Mouse (Mus musculus) hindbrain, postnatal 0 days (tissue): ENCODE results near the gene Sox30. TPM values are rescaled to one million over a fixed set of nuclear protein-coding genes. Genes with fewer than 3 reads are reported as not detected.

Experiments used
- ATAC-seq: fragments of 200-750 bp; cut with Nextera tagmentation; 2 replicates; pipeline ENCODE4 v1.8.0; 2017; ENCODE audit warnings: mild to moderate bottlenecking, moderate TSS enrichment, moderate library complexity
- DNase-seq: peaks from one replicate; pipeline ENCODE4 v3.0.0-alpha.2; 2015; ENCODE audit warnings: low spot score
- H3K27ac ChIP-seq: fragments of 300-500 bp; sonication (generic); 2 replicates; pipeline ENCODE4 v1.5.1; 2014; ENCODE audit warnings: mild to moderate bottlenecking
- H3K27me3 ChIP-seq: fragments of 300-500 bp; sonication (generic); 2 replicates; pipeline ENCODE4 v1.6.1; 2014; ENCODE audit warnings: low read length, mixed read lengths; ENCODE audit not compliant: insufficient read depth
- H3K36me3 ChIP-seq: fragments of 300-500 bp; sonication (generic); 2 replicates; pipeline ENCODE4 v1.6.1; 2014; ENCODE audit warnings: low read length, mixed read lengths; ENCODE audit not compliant: insufficient read depth
- H3K4me1 ChIP-seq: fragments of 300-500 bp; sonication (generic); 2 replicates; pipeline ENCODE4 v1.6.1; 2014; ENCODE audit warnings: antibody characterized with exemption, low read length, mixed read lengths; ENCODE audit not compliant: insufficient read depth
- H3K4me2 ChIP-seq: fragments of 300-500 bp; sonication (generic); 2 replicates; pipeline ENCODE4 v1.6.1; 2014; ENCODE audit warnings: low read depth, mild to moderate bottlenecking, low read length, moderate library complexity, mixed read lengths
- H3K4me3 ChIP-seq: fragments of 300-500 bp; sonication (generic); 2 replicates; pipeline ENCODE4 v1.5.1; 2014; ENCODE audit warnings: low read length
- H3K9ac ChIP-seq: fragments of 300-500 bp; sonication (generic); replicated peaks from 2 replicates; pipeline ENCODE4 v1.6.1; 2014; ENCODE audit warnings: mild to moderate bottlenecking, low read length, moderate library complexity, mixed read lengths
- H3K9me3 ChIP-seq: fragments of 300-500 bp; sonication (generic); 2 replicates; pipeline ENCODE4 v1.6.1; 2016; ENCODE audit warnings: low read length, mixed read lengths
- CTCF ChIP-seq: IDR thresholded peaks from 2 replicates; pipeline ENCODE4 v1.5.1; 2016; ENCODE audit warnings: antibody characterized with exemption, control low read depth, low read depth
- WGBS: fragments of 180-500 bp; shearing (Covaris S2); extraction: QIAGEN DNeasy Blood & Tissue Kit; methylation state at CpG from one replicate; pipeline ENCODE4 v1.1.7; 2014; 5-methylcytosine and 5-hydroxymethylcytosine counted together
- polyA plus RNA-seq: library from polyadenylated mRNA; unstranded; fragments of >200 nt; fragmentation: Nextera tagmentation; extraction: Ambion mirVana; gene quantifications from 2 replicates; pipeline ENCODE4 v1.2.1, GENCODE M21; 2015
- total RNA-seq: library from RNA; depleted of rRNA; stranded (reverse); fragments of >200 nt; gene quantifications from 2 replicates; pipeline ENCODE4 v1.2.3, GENCODE M21; 2014

Gene Sox30
- total and polyA plus RNA-seq, 2 experiments from 2014 or later, result 0.08 TPM; not detected in 1

DNA sequence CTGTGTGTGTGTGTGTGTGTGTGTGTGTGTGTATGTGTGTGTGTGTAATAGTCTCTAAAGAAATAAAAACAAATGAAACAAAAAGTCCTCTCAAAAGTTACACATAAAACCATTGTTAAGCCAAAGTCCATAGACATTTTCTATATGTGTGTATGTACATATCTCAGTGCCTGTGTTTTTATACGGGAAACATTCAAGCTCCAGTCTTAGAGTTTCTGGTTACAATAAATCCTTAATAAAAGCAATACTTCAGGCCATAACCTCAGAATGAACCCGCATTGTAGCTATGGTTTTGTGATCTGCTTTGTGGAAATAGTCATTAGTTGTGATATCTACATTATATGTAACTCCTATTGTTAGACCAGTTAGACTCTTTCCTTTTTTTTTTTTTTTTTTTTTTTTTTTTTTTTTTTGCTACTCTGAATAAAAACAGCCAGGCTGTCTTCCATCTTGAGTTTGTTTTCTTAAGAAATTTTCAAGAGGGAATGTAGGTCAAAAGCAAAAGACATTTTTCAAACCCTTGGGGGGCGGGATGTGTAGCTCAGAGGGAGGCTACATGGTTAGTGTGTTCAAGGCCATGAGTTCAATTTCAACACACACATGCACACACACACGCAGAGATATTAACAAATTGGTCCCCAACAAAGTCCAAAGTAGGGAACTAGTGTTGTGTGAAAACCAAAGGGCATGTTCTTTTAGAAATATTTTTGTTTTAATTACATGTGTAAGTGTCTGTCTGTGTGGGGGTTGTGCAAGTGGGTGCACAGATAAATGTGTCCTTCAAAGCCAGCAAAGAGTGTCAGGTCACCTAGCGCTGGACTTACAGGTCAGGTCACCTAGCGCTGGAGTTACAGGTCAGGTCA, 48.1 kb downstream of the Sox30 start:
- ATAC-seq (no peak), DNase-seq (no peak)
- H3K9ac ChIP-seq, result no peak overlapping the region
- no peaks in the 10 kb centered on the region for H3K9me3 ChIP-seq
- 92% methylated on average over 6 of the region's 6 CpGs for WGBS
- TF ChIP-seq CTCF, result no peak
- no peak overlapping the region for H3K27ac ChIP-seq
- no peaks in the 10 kb centered on the region for H3K27me3 ChIP-seq
- H3K4me2 ChIP-seq, result no peak overlapping the region
- H3K4me3 ChIP-seq, result no peak overlapping the region
- H3K36me3 ChIP-seq, result no peaks in the 10 kb centered on the region
- H3K4me1 ChIP-seq, result no peaks in the 10 kb centered on the region

DNA sequence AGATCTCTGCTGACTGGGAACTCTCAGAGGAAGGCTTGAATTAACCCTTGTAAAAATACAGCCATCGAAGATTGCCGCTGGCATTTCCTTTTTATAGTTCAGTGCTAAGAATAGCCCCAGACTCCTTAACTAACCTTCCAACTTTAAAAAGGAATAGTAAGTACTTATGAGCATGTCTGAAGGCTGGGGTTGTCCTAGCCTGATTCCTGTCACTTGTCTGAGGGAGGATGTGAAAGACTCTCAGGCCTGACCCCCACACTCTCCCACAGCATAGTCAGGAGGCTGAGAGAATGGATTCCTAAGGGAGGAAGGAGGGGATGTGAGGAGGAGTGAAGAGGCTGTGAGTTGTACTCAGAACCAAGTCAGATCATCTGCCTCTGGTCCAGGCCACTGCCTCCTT, 49.4 kb downstream of the Sox30 start:
- H3K4me2 ChIP-seq, result no peak overlapping the region
- no peaks in the 10 kb centered on the region for H3K36me3 ChIP-seq
- H3K9me3 ChIP-seq, result no peaks in the 10 kb centered on the region
- H3K27ac ChIP-seq, result no peak overlapping the region
- no peak for TF ChIP-seq CTCF
- no peaks in the 10 kb centered on the region for H3K4me1 ChIP-seq
- ATAC-seq (no peak), DNase-seq (no peak)
- no peak overlapping the region for H3K9ac ChIP-seq
- H3K27me3 ChIP-seq, result no peaks in the 10 kb centered on the region
- no peak overlapping the region for H3K4me3 ChIP-seq
- WGBS, result 86% methylated on average over 2 of the region's 2 CpGs

DNA sequence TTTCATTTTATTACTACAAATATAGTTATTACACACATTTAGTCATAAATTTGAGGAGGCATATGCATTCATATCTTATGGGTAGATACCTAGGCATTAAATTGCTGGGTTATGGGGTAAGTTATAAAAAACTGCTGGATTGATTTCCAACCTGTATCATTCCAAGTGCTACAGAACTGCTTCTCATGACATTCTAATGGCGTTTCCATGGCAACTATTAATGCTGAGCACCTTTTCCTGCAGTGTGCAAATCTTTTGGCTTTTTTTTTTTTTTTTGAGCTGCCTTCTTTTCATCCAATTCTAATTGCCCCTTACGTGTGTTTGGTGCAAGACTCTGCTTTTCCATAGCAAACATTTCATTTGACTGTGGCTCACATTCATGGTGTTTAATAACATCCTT, 49.9 kb downstream of the Sox30 start:
- Histone ChIP-seq H3K27me3 (no peaks in the 10 kb centered on the region), H3K4me3 (no peak overlapping the region), H3K27ac (no peak overlapping the region), H3K4me1 (no peaks in the 10 kb centered on the region), H3K4me2 (no peak overlapping the region), H3K9me3 (no peaks in the 10 kb centered on the region), H3K36me3 (no peaks in the 10 kb centered on the region), H3K9ac (no peak overlapping the region)
- DNase-seq, result peak; percentile 39
- ATAC-seq, result no peak
- WGBS, result 47% methylated on average over 2 of the region's 2 CpGs
- TF ChIP-seq CTCF, result no peak

DNA sequence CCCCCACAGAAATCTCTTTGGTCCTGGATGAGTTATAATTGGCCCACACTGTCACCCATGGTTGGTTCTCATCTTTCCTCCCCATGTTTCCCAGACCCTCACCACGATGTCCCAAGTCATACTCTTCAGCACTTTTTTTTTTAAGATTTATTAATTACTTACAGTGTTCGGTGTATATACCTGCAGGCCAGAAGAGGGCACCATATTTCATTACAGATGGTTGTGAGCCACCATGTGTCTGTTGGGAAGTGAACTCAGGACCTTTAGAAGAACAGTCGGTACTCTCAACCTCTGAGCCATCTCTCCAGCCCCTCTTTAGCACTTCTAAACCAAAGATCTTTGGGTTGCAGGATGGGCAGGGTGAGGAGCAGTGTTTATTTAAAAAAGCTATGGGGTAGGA, 51.4 kb downstream of the Sox30 start:
- Histone ChIP-seq H3K9ac (no peak overlapping the region), H3K4me3 (no peak overlapping the region), H3K4me1 (no peaks in the 10 kb centered on the region), H3K27ac (no peak overlapping the region), H3K9me3 (no peaks in the 10 kb centered on the region), H3K27me3 (no peaks in the 10 kb centered on the region), H3K4me2 (no peak overlapping the region), H3K36me3 (no peaks in the 10 kb centered on the region)
- TF ChIP-seq CTCF, result peak; percentile 4; the same call in 1 of the 2 replicates
- DNase-seq, result no peak
- 47% methylated on average over 3 of the region's 3 CpGs for WGBS
- ATAC-seq, result no peak

DNA sequence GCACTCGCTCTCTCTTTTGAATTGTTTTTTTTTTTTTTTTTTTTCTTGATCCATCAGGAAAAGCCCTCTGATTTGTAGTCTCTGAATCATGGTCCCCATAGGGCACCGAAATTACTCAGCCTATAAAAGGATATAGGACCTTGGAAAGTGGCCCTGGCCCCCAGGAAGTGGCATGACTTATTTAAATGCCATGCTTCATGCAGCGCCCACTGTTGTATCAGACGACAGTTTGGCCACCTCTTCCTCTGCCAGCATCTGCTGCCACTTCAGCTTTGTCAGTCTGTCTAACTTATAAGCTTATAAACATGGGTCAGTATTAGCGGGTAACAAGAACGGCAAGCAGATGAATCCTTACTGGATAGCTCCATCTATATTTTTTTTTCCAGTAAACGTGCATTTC, 52.8 kb downstream of the Sox30 start:
- WGBS, result 87% methylated on average over 7 of the region's 7 CpGs
- no peaks in the 10 kb centered on the region for H3K4me1 ChIP-seq
- DNase-seq (no peak), ATAC-seq (no peak)
- no peaks in the 10 kb centered on the region for H3K9me3 ChIP-seq
- H3K36me3 ChIP-seq, result no peaks in the 10 kb centered on the region
- H3K9ac ChIP-seq, result no peak overlapping the region
- H3K4me2 ChIP-seq, result no peak overlapping the region
- no peak for TF ChIP-seq CTCF
- no peak overlapping the region for H3K4me3 ChIP-seq
- no peaks in the 10 kb centered on the region for H3K27me3 ChIP-seq
- no peak overlapping the region for H3K27ac ChIP-seq

DNA sequence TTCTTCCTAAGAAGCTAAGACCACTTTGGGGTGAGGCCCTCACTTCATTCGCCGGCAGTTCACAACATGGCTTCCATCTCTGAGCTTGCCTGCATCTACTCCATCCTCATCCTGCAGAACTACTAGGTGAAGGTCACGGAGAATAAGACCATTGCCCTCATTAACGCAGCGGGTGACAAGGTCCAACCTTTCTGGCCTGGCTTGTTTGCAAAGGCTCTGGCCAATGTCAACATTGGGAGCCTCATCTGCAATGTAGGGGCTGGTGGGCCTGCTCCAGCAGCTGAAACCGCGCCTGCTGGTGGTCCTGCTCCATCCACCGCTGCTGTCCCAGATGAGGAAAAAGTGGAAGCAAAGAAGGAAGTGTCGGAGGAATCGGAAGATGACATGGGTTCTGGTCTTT, 56.3 kb downstream of the Sox30 start:
- 97% methylated on average over 10 of the region's 10 CpGs for WGBS
- TF ChIP-seq CTCF, result no peak
- Histone ChIP-seq H3K9ac (no peak overlapping the region), H3K27me3 (no peaks in the 10 kb centered on the region), H3K4me2 (no peak overlapping the region), H3K4me1 (no peaks in the 10 kb centered on the region), H3K36me3 (no peaks in the 10 kb centered on the region), H3K27ac (no peak overlapping the region), H3K4me3 (no peak overlapping the region), H3K9me3 (no peaks in the 10 kb centered on the region)
- no peak for DNase-seq
- ATAC-seq, result no peak

DNA sequence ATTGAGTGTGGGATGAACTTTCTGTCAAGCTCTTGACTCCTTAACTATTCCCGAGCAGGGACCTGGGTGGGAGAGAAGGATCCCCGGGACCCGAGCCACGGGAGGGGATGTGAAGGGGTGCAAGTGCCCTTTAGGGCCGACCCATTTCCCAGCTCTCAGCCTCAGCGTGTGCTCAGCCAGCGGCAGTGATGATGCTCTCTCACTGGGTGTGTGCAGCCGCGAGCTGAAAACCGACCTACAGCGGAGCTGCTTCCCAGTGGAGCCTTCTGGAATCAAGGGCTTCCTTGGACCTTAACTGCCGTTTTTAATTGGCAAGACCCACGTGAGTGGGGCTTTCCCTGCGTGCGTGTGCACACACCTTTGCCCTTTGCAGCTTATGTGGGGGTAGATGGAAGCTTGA, 58.8 kb downstream of the Sox30 start:
- H3K4me1 ChIP-seq, result no peaks in the 10 kb centered on the region
- H3K36me3 ChIP-seq, result no peaks in the 10 kb centered on the region
- H3K4me3 ChIP-seq, result no peak overlapping the region
- no peaks in the 10 kb centered on the region for H3K27me3 ChIP-seq
- no peak for TF ChIP-seq CTCF
- DNase-seq, result no peak
- 78% methylated on average over 15 of the region's 15 CpGs for WGBS
- H3K4me2 ChIP-seq, result no peak overlapping the region
- H3K27ac ChIP-seq, result no peak overlapping the region
- ATAC-seq, result no peak
- no peaks in the 10 kb centered on the region for H3K9me3 ChIP-seq
- no peak overlapping the region for H3K9ac ChIP-seq
